Mouse (Mus musculus): Measurements from ENCODE around the gene Setd4.

GRCm38 (mm10) chr16:93576412-93577082 lies 27.3 kb downstream of the Setd4 start:
- no peak for TF ChIP-seq EP300 (IDR thresholded peaks at IDR 0.05; ENCODE audit: insufficient read depth, low read depth, low read length)
- TF ChIP-seq POLR2A (IDR thresholded peaks at IDR 0.05; ENCODE audit: insufficient read depth, low read depth, low read length), result no peak
- no peak; the same call in none of the 2 replicates for TF ChIP-seq CTCF (IDR thresholded peaks at IDR 0.05)
